Mouse (Mus musculus) stomach, embryonic 16.5 days (tissue): ENCODE measurements around the gene Gm49337. TPM values are rescaled to one million over a fixed set of nuclear protein-coding genes. Genes with fewer than 3 reads are reported as not detected.
A peak's percentile ranks its signal among the peaks of the same experiment; 100 is the strongest.

ENCODE experiments used
- ATAC-seq: fragments of 200-750 bp; cut with Nextera tagmentation; 2 replicates; pipeline ENCODE4 v1.8.0; 2017; ENCODE audit warnings: moderate number of reproducible peaks, moderate TSS enrichment; ENCODE audit not compliant: insufficient read depth, low FRiP score
- H3K27ac ChIP-seq: fragments of 300-500 bp; sonication (generic); 2 replicates; pipeline ENCODE4 v1.5.1; 2014; ENCODE audit warnings: low read length
- H3K27me3 ChIP-seq: fragments of 300-500 bp; sonication (generic); 2 replicates; pipeline ENCODE4 v1.6.1; 2014; ENCODE audit warnings: low read length, control low read depth, mixed read lengths; ENCODE audit not compliant: control insufficient read depth, insufficient read depth
- H3K36me3 ChIP-seq: fragments of 300-500 bp; sonication (generic); 2 replicates; pipeline ENCODE4 v1.6.1; 2014; ENCODE audit warnings: low read length; ENCODE audit not compliant: control insufficient read depth, insufficient read depth
- H3K4me1 ChIP-seq: fragments of 300-500 bp; sonication (generic); 2 replicates; pipeline ENCODE4 v1.6.1; 2014; ENCODE audit warnings: low read length, control low read depth, mixed read lengths; ENCODE audit not compliant: control insufficient read depth, insufficient read depth
- H3K4me2 ChIP-seq: fragments of 300-500 bp; sonication (generic); 2 replicates; pipeline ENCODE4 v1.6.1; 2014; ENCODE audit warnings: low read depth, low read length, mixed read lengths
- H3K4me3 ChIP-seq: fragments of 300-500 bp; sonication (generic); replicated peaks from 2 replicates; pipeline ENCODE4 v1.5.1; 2014; ENCODE audit warnings: mild to moderate bottlenecking, low read length
- H3K9ac ChIP-seq: fragments of 300-500 bp; sonication (generic); 2 replicates; pipeline ENCODE4 v1.6.1; 2014; ENCODE audit warnings: low read length
- H3K9me3 ChIP-seq: fragments of 300-500 bp; sonication (generic); replicated peaks from 2 replicates; pipeline ENCODE4 v1.6.1; 2016; ENCODE audit warnings: low read length, control low read depth; ENCODE audit not compliant: control insufficient read depth
- WGBS: fragments of 180-500 bp; shearing (Covaris S2); extraction: QIAGEN DNeasy Blood & Tissue Kit; methylation state at CpG from one replicate; pipeline ENCODE4 v1.1.7; 2014; 5-methylcytosine and 5-hydroxymethylcytosine counted together
- polyA plus RNA-seq: library from polyadenylated mRNA; unstranded; fragments of >200 nt; fragmentation: Nextera tagmentation; extraction: Ambion mirVana; gene quantifications from 2 replicates; pipeline ENCODE4 v1.2.1, GENCODE M21; 2015

Gene Gm49337
- polyA plus RNA-seq, 1 experiment from 2014 or later = not detected

GRCm38 (mm10) chr4:116169353-116169672, 3.9 kb upstream of the Gm49337 start:
- no peak overlapping the region for H3K27ac ChIP-seq
- no peak overlapping the region for H3K4me2 ChIP-seq
- no peak overlapping the region for H3K9ac ChIP-seq
- WGBS = 66% methylated on average over 3 of the region's 3 CpGs
- ATAC-seq = no peak
- H3K4me1 ChIP-seq = no peaks in the 10 kb centered on the region; the same call in 1 of the 2 replicates
- H3K9me3 ChIP-seq = no peaks in the 10 kb centered on the region
- no peaks in the 10 kb centered on the region for H3K27me3 ChIP-seq
- no peaks in the 10 kb centered on the region for H3K36me3 ChIP-seq
- no peak overlapping the region for H3K4me3 ChIP-seq

GRCm38 (mm10) chr4:116173752-116174151, 568 bp downstream of the Gm49337 start:
- ATAC-seq = no peak

GRCm38 (mm10) chr4:116174466-116175116, 1.4 kb downstream of the Gm49337 start:
- Histone ChIP-seq H3K4me3 (no peak overlapping the region), H3K4me2 (no peak overlapping the region), H3K27ac (peak overlapping the region; percentile 60), H3K27me3 (no peaks in the 10 kb centered on the region), H3K9me3 (no peaks in the 10 kb centered on the region), H3K9ac (no peak overlapping the region), H3K4me1 (peaks cover 24% of the 10 kb centered on the region), H3K36me3 (no peaks in the 10 kb centered on the region)
- ATAC-seq = 0 out of 2 replicates have a peak, but pooled peaks have one; percentile 19
- WGBS = 38% methylated on average over 6 of the region's 6 CpGs

More at GRCm38 (mm10) chr4:116173752-116174151, 568 bp downstream of the Gm49337 start:
- H3K9ac ChIP-seq = no peak overlapping the region
- no peak overlapping the region for H3K4me2 ChIP-seq
- no peak overlapping the region for H3K4me3 ChIP-seq
- H3K9me3 ChIP-seq = no peaks in the 10 kb centered on the region
- H3K27me3 ChIP-seq = no peaks in the 10 kb centered on the region
- no peak overlapping the region for H3K27ac ChIP-seq
- peaks cover 24% of the 10 kb centered on the region for H3K4me1 ChIP-seq
- H3K36me3 ChIP-seq = no peaks in the 10 kb centered on the region
- 86% methylated on average over 4 of the region's 4 CpGs for WGBS

GRCm38 (mm10) chr4:116175136-116175535, 2.0 kb downstream of the Gm49337 start:
- H3K9ac ChIP-seq = no peak overlapping the region
- peak overlapping the region; percentile 60 for H3K27ac ChIP-seq
- no peak overlapping the region for H3K4me2 ChIP-seq
- ATAC-seq = no peak
- peaks cover 24% of the 10 kb centered on the region for H3K4me1 ChIP-seq
- no peaks in the 10 kb centered on the region for H3K9me3 ChIP-seq
- no peaks in the 10 kb centered on the region for H3K27me3 ChIP-seq
- H3K36me3 ChIP-seq = no peaks in the 10 kb centered on the region
- no peak overlapping the region for H3K4me3 ChIP-seq

GRCm38 (mm10) chr4:116175711-116176542, 2.7 kb downstream of the Gm49337 start:
- Histone ChIP-seq H3K36me3 (no peaks in the 10 kb centered on the region), H3K9me3 (no peaks in the 10 kb centered on the region), H3K4me3 (peak overlapping the region; percentile 32), H3K4me2 (peak overlapping the region; percentile 55), H3K27me3 (no peaks in the 10 kb centered on the region), H3K9ac (peak overlapping the region; percentile 70), H3K4me1 (peaks cover 24% of the 10 kb centered on the region), H3K27ac (peak overlapping the region; percentile 92)
- WGBS = 51% methylated on average over 7 of the region's 7 CpGs
- peak; percentile 72 for ATAC-seq

- peak; percentile 91 for ATAC-seq
- WGBS = 16% methylated on average over 10 of the region's 10 CpGs
These were observed 3.4 kb downstream of the Gm49337 start for GRCm38 (mm10) chr4:116176543-116176988.

GRCm38 (mm10) chr4:116177140-116177539, 4.0 kb downstream of the Gm49337 start:
- no peak for ATAC-seq

More at GRCm38 (mm10) chr4:116176543-116176988, 3.4 kb downstream of the Gm49337 start:
- Histone ChIP-seq H3K9me3 (no peaks in the 10 kb centered on the region), H3K4me2 (peak overlapping the region; percentile 55), H3K27me3 (no peaks in the 10 kb centered on the region), H3K4me1 (peaks cover 24% of the 10 kb centered on the region), H3K4me3 (peak overlapping the region; percentile 32), H3K36me3 (no peaks in the 10 kb centered on the region), H3K9ac (peak overlapping the region; percentile 70), H3K27ac (peak overlapping the region; percentile 92)

GRCm38 (mm10) chr4:116182079-116182478, 8.9 kb downstream of the Gm49337 start:
- peaks cover 3% of the 10 kb centered on the region; the same call in 1 of the 2 replicates for H3K27me3 ChIP-seq
- no peak overlapping the region for H3K9ac ChIP-seq
- peaks cover 8% of the 10 kb centered on the region for H3K4me1 ChIP-seq
- H3K4me3 ChIP-seq = no peak overlapping the region
- no peak overlapping the region for H3K4me2 ChIP-seq
- no peak overlapping the region for H3K27ac ChIP-seq
- H3K9me3 ChIP-seq = no peaks in the 10 kb centered on the region
- 61% methylated on average over 3 of the region's 3 CpGs for WGBS
- ATAC-seq = no peak
- H3K36me3 ChIP-seq = no peaks in the 10 kb centered on the region

More at GRCm38 (mm10) chr4:116177140-116177539, 4.0 kb downstream of the Gm49337 start:
- Histone ChIP-seq H3K36me3 (no peaks in the 10 kb centered on the region), H3K4me2 (peak overlapping the region; percentile 55), H3K9me3 (no peaks in the 10 kb centered on the region), H3K9ac (peak overlapping the region; percentile 70), H3K4me1 (peaks cover 24% of the 10 kb centered on the region), H3K4me3 (no peak overlapping the region), H3K27ac (peak overlapping the region; percentile 92), H3K27me3 (no peaks in the 10 kb centered on the region)
- WGBS = 26% methylated on average over 5 of the region's 5 CpGs

GRCm38 (mm10) chr4:116182745-116183144, 9.6 kb downstream of the Gm49337 start:
- Histone ChIP-seq H3K9me3 (no peaks in the 10 kb centered on the region), H3K4me3 (no peak overlapping the region), H3K27ac (peak overlapping the region; percentile 14; the same call in 1 of the 2 replicates), H3K4me2 (peak overlapping the region; percentile 25; the same call in 1 of the 2 replicates), H3K9ac (peak overlapping the region; percentile 2), H3K36me3 (no peaks in the 10 kb centered on the region), H3K4me1 (peaks cover 4% of the 10 kb centered on the region; the same call in 1 of the 2 replicates), H3K27me3 (peaks cover 3% of the 10 kb centered on the region; the same call in 1 of the 2 replicates)
- WGBS = 11% methylated on average over 12 of the region's 12 CpGs
- ATAC-seq = no peak
